Mouse (Mus musculus) G1E (cell line): ENCODE data around the gene Cbx7.

Source experiments
- CTCF ChIP-seq: IDR thresholded peaks from 2 replicates; pipeline ENCODE4 v1.5.1; 2012; ENCODE audit warnings: low read depth, low read length, inconsistent platforms, mixed read lengths
- GATA1 ChIP-seq: IDR thresholded peaks from 2 replicates; pipeline ENCODE4 v1.6.1; 2012; ENCODE audit warnings: borderline replicate concordance, low read length, inconsistent platforms, mixed read lengths
- TAL1 ChIP-seq: conservative IDR thresholded peaks from 2 replicates; pipeline ENCODE4 v1.6.1; 2012; ENCODE audit warnings: low read depth, low read length, inconsistent platforms, mixed read lengths

- no peak for TF ChIP-seq CTCF
- no peak for TF ChIP-seq GATA1
- TF ChIP-seq TAL1: no peak
Observed at GRCm38 (mm10) chr15:79884820-79885219, 86.1 kb downstream of the Cbx7 start.
